Mouse (Mus musculus) cerebellum, adult 2 months (tissue): Measurements from ENCODE around the gene Gm9817. TPM values are rescaled to one million over a fixed set of nuclear protein-coding genes. Genes with fewer than 3 reads are reported as not detected.

Experiments
- DNase-seq, 2 experiments: peaks; one replicate each; pipeline ENCODE4 v3.0.0; 2021
- H3K27ac ChIP-seq: fragments of 200-500 bp; 2 replicates; pipeline ENCODE4 v1.5.1; 2012; ENCODE audit warnings: low read length, control low read depth, inconsistent platforms; ENCODE audit not compliant: insufficient read depth
- H3K27me3 ChIP-seq: fragments of 200-500 bp; 2 replicates; pipeline ENCODE4 v1.6.1; 2012; ENCODE audit warnings: inconsistent platforms, mild to moderate bottlenecking, low read length, moderate library complexity; ENCODE audit not compliant: control insufficient read depth, insufficient read depth
- H3K4me1 ChIP-seq: fragments of 200-500 bp; 2 replicates; pipeline ENCODE4 v1.6.1; 2011; ENCODE audit warnings: low read length; ENCODE audit not compliant: control insufficient read depth, insufficient read depth
- H3K4me3 ChIP-seq: fragments of 200-500 bp; replicated peaks from 2 replicates; pipeline ENCODE3; 2011; ENCODE audit warnings: mild to moderate bottlenecking, low read depth, low read length, control low read depth; ENCODE audit not compliant: insufficient read depth
- CTCF ChIP-seq: fragments of 200-500 bp; IDR thresholded peaks from 2 replicates; pipeline ENCODE4 v1.5.1; 2011; ENCODE audit warnings: low read depth, mild to moderate bottlenecking, control low read depth, low read length, moderate library complexity, borderline replicate concordance; ENCODE audit not compliant: insufficient read depth
- POLR2A ChIP-seq: fragments of 200-500 bp; IDR thresholded peaks from 2 replicates; pipeline ENCODE4 v1.6.1; 2011; ENCODE audit warnings: low read length, control low read depth, borderline replicate concordance; ENCODE audit not compliant: insufficient read depth
- WGBS: fragments of 180-500 bp; shearing (Covaris S2); methylation state at CpG from one replicate; pipeline ENCODE4 v1.1.7; 2018; 5-methylcytosine and 5-hydroxymethylcytosine counted together
- polyA plus RNA-seq: library from polyadenylated mRNA; depleted of rRNA; stranded (reverse); fragments of >200 nt; gene quantifications from 2 replicates; pipeline ENCODE4 v1.2.3, GENCODE M21; 2012; rRNA removed

Gm9817 gene
- polyA plus RNA-seq, 1 experiment, result not detected

DNA sequence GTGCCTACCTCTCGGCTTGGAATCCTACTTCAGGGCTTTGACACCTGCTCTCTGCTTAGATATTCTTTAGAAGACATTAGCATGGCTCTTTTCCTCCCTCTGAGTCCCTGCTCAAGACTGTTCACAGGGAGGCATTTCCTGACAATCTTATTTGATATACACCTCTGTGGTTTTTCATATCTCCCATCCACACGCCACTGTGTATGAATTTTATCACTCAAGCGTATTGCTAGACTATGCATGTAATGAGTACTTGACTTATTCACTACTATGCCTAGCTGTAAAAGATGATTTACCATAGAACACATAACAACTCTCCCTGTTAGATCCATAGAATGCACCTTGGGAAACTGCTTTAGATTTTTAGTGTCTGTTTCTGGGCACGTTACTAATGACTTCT is 14.3 kb downstream of the Gm9817 start:
- DNase-seq, result no peak
- WGBS, result 97% methylated on average over 4 of the region's 4 CpGs
- Histone ChIP-seq H3K4me1 (peaks cover 6% of the 10 kb centered on the region), H3K27ac (no peak overlapping the region), H3K27me3 (no peaks in the 10 kb centered on the region; the same call in 1 of the 2 replicates), H3K4me3 (no peak overlapping the region)
- TF ChIP-seq POLR2A, result no peak
- no peak for TF ChIP-seq CTCF

GRCm38 (mm10) chr13:45095028-45095427 is 16.5 kb downstream of the Gm9817 start:
- TF ChIP-seq POLR2A (no peak), CTCF (no peak)
- no peak overlapping the region for H3K27ac ChIP-seq
- no peak overlapping the region for H3K4me3 ChIP-seq
- no peak for DNase-seq
- no peaks in the 10 kb centered on the region; the same call in 1 of the 2 replicates for H3K27me3 ChIP-seq
- peaks cover 4% of the 10 kb centered on the region for H3K4me1 ChIP-seq
- WGBS, result 63% methylated on average over 9 of the region's 9 CpGs

GRCm38 (mm10) chr13:45099582-45100229 is 21.2 kb downstream of the Gm9817 start:
- H3K27ac ChIP-seq, result no peak overlapping the region
- TF ChIP-seq CTCF (no peak), POLR2A (no peak)
- DNase-seq, result no peak
- WGBS, result 21% methylated on average over 10 of the region's 10 CpGs
- H3K4me3 ChIP-seq, result no peak overlapping the region
- H3K4me1 ChIP-seq, result peaks cover 4% of the 10 kb centered on the region; the same call in 1 of the 2 replicates
- no peaks in the 10 kb centered on the region for H3K27me3 ChIP-seq

DNA sequence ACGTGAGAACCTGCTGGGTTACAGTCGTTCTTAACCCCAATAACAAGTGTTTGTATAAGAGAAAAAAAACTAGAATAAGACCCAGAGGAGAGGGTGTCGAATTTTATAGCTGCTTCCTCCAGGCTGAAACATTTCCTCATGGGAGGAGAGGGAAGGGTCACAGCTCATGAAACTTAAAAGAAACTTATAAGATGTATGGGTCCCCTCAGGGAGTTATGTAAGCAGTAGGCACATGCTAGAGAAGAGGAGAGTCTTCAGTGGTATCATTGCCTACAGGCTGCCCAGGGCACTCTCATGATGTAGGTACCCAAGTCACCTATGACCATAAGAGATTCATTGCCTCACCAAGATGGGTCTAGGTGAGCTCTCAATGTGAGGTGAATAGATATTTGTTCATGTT is 28.0 kb downstream of the Gm9817 start:
- 82% methylated on average over 3 of the region's 3 CpGs for WGBS
- TF ChIP-seq POLR2A (no peak), CTCF (no peak)
- no peak for DNase-seq
- H3K27me3 ChIP-seq, result no peaks in the 10 kb centered on the region
- no peaks in the 10 kb centered on the region for H3K4me1 ChIP-seq
- no peak overlapping the region for H3K27ac ChIP-seq
- no peak overlapping the region for H3K4me3 ChIP-seq

DNA sequence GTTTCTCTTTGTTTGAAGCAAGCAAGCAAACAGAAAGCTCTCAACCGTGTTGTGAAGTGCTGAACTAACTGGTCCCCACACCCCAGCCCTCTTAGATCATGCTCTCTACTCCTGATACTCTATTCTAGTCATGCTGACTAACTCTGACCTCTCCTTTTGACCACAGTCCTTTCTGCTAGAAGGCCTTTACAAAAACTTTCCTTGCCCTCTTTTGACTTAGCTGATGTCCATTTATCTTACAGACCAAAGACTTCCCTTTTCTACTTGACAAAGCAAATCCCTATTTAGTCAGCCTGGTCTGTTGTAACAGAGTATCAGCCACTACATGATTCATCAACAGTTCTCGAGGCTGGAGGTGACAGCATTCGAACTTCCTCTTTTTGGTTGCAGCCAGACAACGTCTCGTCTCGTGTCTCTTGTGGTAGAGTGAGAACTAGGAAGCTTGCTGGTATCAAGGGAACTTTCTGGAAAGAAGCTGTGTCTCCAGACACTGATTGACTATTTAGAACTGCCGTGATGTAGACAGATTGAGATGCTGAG is 30.4 kb downstream of the Gm9817 start:
- Histone ChIP-seq H3K4me1 (no peaks in the 10 kb centered on the region), H3K27me3 (no peaks in the 10 kb centered on the region), H3K4me3 (no peak overlapping the region), H3K27ac (no peak overlapping the region)
- no peak for DNase-seq
- TF ChIP-seq POLR2A, result no peak
- no peak for TF ChIP-seq CTCF
- WGBS, result 77% methylated on average over 7 of the region's 7 CpGs

- H3K4me1 ChIP-seq, result no peaks in the 10 kb centered on the region
- TF ChIP-seq CTCF (no peak), POLR2A (no peak)
- no peak overlapping the region for H3K27ac ChIP-seq
- no peak overlapping the region for H3K4me3 ChIP-seq
- DNase-seq, result no peak
- no peaks in the 10 kb centered on the region for H3K27me3 ChIP-seq
- 84% methylated on average over 5 of the region's 5 CpGs for WGBS
Measured at GRCm38 (mm10) chr13:45118375-45118774, 39.9 kb downstream of the Gm9817 start.

DNA sequence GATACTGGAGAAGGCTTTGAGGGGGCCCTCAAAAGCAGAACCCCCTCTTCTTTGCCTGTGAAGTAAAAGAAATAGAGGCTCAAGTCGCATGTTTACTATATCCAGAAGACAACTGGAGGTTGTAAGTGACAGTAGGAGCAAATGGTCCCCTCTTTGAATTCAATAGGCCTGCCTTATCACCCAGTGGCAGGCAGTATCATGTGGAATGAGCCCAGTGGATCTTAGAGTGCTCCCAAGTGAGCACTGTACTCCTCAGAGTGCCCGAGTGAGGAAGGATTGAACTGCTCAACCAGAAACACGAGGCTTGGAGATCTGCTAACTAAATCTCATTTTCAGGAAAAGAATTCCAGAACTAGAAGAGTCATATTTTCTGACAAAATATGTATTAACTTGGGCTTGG is 40.3 kb downstream of the Gm9817 start:
- H3K4me1 ChIP-seq, result no peaks in the 10 kb centered on the region
- no peak overlapping the region for H3K27ac ChIP-seq
- no peaks in the 10 kb centered on the region for H3K27me3 ChIP-seq
- WGBS, result 82% methylated on average over 3 of the region's 3 CpGs
- DNase-seq, result no peak
- TF ChIP-seq POLR2A, result no peak
- no peak for TF ChIP-seq CTCF
- no peak overlapping the region for H3K4me3 ChIP-seq

Other genes starting within 250 kb of the Gm9817 start
- gene Dtnbp1, start 76.5 kb upstream of the Gm9817 start, polyA plus RNA-seq, result 89.8 and 109 TPM in 2 replicates